Mouse (Mus musculus) heart, adult 9 months (tissue): ENCODE results near the gene Sctr.
A peak's percentile ranks its signal among the peaks of the same experiment; 100 is the strongest.

ENCODE experiments used
- DNase-seq, 2 experiments: peaks; one replicate each; pipeline ENCODE4 v3.0.0; 2022; ENCODE audit warnings: low spot score in 2 of 2

The Sctr gene

DNA sequence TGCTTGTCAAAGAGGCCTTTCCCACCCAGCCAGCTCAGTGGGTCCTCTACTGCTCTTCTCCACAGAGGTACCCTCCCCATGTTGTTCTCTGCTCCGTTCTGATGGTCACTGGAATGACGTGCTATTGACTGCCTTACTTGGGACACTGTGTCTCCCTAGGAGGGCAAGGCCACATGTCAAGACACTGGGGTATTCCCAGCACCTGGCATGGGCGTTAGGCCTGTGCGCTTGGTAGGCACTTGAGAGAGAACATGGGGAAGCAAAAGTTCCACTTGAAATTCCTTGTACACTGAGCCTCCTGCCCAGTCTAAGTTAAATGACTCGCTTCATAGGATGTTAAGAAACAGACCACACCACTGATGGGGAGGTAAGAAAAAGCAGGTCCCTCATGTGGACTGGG, 62.4 kb downstream of the Sctr start:
- no peak for DNase-seq

DNA sequence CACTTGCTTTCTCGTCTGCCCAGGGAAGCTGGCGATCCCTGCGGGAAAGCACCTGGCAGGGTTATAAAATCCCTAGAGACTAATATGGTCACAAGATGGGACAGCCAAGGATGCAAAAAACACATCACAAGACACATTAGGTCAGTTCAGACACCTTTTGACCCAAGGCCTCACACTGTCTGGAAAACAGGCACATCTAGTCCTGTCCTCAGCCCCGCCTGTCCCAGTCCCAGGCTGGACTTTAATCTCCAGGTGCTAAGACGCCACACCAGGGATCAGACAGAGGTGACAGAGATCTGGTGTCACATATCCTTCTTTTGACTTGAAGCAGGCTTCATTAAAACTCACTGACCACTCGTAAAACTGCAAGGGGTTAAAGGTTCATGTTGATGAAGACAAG, 63.5 kb downstream of the Sctr start:
- DNase-seq = no peak

DNA sequence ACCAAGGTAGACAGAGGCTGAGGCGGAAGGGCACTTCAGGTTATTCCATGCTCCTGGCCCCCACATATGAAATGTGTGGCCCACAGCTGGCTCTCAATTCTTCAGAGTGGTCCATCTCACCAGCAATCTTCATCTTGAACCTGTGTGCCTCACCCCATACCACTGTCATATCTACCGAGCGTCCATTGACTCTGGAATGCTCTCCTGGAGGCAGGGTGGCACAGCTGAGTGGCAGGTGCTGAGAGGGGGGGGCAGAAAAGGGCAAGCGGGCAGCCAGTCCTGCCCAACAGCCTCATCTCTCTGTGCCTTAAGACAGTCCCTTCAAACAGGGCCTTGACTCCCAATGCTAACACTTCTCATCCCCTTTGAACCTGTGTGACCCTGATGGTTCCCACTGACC, 64.4 kb downstream of the Sctr start:
- no peak for DNase-seq

DNA sequence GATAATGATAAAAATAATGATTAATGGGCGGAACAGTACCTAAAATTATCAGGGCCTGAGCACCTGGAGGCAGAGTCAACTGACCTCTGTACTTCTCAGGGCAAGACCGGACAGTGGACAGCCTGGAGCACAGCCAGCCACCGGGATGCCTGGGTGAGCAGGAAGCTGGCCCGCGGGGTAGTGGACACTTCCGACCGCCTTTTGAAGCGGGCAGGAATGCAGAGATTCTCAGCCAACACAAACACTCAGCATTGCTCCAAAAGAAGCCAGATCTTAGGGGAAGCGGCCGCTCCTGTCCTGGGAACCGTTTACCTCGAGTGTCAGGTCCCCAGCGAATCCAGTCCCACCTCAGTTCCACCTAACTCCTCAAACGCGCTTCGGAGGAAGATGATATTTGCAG, 66.2 kb downstream of the Sctr start:
- no peak for DNase-seq

DNA sequence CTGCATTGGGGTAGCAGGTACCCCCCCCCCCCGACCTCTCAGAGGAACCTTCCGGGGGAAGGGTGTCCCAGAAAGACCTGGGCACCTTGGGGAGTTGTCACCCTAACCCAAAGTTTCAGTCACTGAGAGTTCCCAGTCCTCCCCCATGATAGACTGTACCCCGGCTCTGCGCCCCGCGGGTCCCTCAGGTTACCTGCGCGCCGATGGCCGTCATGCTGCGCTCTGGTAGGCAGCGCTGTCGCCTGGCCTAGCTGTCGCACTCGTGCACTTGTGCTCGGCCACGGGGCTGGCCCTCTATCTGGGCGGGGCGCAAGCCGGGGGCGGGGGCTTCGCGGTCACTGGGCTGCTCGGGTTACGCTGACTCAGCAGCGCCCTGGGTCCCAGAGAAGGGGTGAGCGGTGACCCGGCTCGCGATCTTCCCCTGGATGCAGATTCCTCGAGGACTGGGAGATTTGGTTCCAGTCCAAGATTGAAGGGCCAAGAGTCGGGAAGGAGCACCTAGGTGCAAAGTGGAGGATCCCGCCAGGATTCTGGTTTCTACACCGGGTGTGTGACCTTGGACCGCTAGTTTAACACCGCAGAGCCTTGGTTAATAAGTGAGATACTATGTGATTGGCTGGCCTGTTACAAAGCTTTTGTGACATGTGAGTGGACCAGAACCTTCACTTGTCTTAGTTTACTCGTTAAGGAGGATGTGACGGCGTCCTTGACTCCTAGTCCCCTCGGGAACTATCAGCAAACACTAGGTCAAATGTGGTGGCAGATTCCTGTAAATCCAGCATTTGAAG, 67.0 kb downstream of the Sctr start, which contains the start of gene Tmem37:
Gene Tmem37 (minus strand): TSS at position 556 of the 788 bp plus-strand sequence.
- DNase-seq = peak; percentile 64 to 66

DNA sequence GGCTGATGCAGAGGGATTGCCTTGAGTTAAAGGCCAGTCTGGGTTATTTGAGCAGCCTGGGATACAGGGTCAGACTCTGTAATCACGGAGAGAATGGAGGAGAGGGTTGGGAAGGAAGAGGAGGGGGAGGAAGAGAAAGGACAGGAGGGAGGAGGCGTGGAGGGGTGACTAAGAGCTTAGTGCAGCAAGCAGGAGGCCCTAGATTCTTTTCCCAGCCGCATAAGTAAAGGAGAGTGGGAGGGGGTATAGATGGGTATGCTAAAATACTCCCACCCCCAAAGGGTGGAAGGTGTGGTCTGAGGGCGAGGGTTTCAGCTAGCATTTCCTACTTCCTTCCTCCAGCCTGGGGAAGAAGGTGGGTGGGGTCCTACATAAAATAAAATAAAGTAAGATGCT, 67.6 kb downstream of the Sctr start:
- no peak for DNase-seq

DNA sequence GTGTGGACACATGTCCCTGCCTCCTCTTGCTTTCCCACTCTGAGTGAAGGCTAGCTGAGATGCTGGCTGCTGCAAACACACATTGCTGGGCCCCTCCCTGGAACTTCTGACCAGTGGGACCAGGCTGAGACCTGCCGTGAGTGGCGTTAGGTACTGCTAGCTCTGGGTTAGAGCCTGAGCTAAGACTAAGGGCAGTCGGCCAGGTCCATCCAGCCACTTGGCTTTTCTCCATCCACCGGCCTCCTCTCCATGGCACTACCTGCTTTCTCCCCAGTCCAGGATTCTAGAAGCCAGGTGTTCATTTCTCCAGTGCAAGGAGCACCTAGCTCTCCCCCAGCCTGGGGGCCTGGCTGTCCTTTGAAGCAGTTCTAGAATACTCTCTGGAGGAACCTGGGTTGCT, 68.2 kb downstream of the Sctr start:
- no peak for DNase-seq

DNA sequence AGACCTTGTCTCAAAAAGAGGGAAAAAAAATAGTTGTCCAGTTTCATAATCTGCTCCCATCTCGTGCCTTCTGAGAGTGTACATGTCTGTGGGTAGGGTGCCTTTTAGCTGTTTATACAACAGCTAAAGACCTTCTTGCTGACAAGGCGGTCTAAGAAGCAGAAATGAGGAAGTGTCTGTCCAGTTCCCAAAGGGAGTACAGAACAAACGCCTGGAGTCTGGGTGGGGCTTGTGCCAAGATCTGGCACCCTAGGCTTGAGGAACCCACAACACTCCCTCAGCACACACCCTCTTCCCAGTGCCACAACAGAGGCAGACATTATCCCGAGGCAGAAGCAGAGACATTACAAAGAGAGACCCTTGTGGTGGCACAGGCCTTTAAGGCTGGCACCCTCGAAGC, 68.8 kb downstream of the Sctr start:
- peak in 1 of 2 experiments; percentile 62 for DNase-seq

DNA sequence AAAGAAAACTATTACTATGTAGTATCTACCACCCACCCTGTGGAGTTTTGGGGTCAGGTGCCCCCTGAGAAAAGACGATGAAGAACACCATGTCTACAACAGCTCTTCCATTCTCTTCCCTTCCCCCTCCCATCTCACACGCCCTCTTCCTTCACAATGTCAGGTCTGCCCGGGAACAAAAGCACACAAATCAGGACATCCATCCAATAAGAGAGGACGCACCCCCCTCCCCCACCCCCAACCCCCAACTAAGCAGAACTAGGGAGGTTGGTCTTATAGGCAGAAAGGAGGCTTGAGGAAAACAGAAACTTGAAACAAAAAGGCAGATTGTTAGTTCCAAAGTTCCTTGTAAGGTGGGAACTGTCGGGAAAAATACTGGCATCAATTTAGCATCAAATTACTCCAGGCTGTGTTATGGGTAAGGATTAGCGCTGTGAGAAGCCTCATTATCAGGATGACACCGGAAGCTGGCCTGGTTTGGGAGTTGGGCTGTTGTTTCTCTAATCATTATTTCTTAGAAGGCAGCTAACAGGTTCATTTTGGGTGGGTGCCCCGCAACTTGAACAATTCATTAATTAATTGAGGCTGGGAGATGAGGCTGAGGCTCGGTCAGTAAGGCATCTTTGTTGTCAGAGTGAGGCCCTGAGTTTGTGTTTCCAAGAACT, 71.2 kb downstream of the Sctr start:
- DNase-seq = no peak

DNA sequence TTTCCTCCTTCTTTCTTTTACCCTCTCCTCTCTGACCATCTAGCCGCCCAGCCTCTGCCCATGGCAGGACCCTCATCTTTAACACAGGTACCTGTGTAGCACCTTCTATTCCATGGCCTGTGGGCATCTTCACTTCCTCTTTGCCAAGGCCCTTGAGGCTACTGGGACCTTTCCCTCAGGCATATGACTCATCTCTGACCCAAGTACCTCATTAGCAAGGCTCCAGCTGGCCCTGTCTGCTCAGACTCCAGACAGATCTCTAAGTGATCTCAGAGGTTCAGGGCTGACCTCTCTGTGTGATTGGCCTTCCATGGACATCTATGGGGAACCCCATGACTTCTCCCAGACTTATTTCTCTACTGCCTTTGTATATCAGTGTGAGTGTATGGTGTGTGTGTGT, 73.9 kb downstream of the Sctr start:
- no peak for DNase-seq

DNA sequence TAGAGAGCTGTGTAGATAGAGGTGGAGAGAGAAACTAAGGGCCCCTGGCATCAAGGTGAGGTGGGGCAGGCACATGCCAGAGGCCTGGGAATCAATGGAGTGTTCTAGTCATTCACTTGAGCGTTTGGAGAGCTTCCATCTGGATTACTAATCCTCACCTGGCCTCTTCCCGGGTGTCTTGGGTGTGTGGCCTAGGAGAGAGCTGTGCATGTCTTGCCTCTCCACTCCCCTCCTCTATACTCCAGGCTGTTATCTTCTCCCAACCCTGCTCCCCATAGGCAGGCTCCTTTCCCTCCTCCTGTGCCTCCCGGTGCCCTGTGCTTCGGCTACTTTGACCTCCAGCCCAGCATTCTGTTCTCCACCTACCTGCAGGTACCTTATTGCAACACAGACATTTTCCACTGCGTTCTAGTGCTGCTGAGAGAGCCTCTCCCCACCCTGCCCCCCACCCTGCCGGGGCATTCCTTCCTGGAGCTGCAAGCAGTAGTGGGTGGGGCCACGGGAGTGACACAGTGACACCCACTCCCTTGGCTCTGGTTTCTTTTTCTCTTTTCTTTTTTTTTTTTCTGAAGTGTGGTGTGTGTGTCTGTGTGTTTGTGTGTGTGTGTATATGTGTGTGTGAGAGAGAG, 76.4 kb downstream of the Sctr start:
- DNase-seq = no peak

DNA sequence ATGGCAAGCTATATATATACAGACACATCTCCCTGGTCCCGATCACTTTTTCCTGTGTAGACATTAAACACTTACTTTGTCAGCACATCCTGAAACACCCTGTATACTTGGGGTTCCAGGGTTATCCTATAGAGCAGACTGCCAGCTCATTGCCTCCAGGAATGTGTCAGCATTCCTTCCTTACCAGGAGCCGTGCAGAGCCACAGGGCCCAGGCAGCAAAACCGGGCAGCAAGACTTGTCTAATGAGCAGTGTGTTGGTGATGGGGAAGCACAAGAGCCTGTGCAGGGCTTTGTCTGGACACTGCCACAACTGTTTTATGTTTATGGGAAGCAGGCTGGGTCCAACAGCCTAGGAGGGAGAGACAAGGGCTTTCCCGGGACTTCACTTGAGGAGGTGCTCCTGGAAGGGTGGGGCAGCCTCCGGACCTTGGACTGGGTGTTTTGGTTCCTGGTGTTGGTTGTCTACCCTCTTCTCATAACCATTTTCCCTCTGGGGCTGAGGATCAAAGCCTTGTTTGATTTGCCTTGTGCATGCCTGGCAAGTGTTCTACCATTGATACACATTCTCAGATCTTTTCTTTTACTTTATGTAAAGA, 77.3 kb downstream of the Sctr start:
- no peak for DNase-seq

DNA sequence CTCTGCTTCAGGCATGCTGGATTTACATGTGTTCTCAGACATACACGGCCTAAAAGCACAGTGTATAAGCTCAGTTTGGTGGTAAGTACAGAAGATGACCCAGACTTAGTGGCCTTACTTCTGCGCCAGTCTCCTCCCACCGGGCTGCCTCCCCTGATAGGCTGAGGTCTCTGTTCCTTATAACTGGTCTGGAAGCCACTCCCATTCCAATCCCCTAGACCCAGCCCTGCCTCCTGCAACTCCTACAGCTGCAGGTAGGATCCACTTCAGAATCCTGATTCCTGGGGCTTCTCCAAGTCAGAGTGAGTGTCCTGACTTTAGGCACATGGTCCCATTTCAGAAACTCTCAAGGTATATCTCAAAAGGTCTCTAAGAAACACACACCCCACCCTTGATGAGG, 79.0 kb downstream of the Sctr start:
- DNase-seq = no peak

DNA sequence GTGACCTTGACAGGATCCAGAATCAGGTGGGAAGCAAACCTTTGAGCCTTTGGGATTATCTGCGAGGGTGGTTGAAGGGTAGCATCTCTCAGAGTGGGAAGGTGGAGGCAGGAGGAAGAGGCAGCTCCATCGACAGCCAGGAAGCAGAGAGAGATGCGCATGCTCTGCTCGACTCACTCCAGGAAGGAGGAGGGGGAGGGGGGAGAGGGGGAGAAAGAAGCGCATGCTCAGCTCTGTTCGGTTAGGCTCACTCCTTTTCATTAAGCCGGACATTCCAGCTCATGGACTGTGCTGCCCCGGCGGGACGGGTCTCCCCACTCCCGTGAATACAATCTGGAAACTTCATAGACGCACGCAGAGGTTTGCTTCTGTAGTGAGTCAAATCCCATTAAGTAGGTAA, 80.0 kb downstream of the Sctr start:
- DNase-seq = no peak

DNA sequence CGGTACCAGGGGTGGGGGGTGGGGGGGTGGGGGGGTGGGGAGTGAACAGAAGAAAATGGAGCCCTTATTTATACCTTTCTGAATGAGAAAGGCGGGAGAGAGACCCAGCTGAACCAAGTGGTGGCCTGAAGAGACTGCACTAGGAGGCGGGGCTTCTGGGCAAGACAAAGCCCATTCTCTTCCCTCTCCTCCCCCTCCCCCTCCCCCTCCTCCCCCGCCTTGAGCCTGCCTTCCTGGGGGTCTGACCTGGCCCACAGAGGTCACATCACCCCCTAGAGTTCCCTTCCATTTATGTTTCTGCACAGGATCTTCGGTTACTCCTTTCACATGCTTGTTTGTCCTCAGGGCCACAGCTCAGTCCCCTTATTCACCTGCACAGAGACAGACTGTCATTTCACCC, 82.5 kb downstream of the Sctr start:
- DNase-seq = no peak

DNA sequence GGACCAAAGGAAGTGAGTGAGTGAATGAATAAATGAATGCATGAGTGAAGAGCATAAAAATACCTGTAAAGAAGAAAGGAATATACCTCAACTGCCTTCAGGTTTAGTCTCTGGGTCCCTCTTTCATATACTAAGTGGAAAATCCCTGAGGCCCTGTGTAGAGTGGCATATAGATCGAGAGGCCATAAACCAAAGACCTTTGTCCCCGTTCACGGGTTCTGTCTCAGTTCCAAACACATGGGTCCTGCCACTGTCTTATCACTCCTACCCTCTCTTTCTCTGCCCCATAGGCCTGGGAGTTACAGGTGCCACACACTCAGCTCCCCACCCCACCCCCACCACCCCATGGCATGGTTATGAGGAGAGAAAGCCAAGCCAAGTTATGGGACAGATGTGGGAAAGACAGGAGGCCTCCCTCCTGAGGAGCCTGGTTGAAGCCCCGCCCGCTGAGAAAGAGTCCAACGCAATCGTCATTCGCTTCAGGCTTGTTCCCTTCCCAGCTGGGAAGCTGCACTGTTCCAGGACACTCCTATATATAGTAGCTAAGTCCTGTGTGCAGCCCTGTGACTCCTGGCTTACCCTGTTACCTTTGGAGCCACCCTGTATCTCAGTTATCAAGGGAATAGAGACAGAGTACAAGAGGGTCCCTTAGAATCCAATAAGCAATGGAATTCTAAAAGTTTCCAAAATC, 84.3 kb downstream of the Sctr start:
- peak in 1 of 2 experiments; percentile 34 for DNase-seq

DNA sequence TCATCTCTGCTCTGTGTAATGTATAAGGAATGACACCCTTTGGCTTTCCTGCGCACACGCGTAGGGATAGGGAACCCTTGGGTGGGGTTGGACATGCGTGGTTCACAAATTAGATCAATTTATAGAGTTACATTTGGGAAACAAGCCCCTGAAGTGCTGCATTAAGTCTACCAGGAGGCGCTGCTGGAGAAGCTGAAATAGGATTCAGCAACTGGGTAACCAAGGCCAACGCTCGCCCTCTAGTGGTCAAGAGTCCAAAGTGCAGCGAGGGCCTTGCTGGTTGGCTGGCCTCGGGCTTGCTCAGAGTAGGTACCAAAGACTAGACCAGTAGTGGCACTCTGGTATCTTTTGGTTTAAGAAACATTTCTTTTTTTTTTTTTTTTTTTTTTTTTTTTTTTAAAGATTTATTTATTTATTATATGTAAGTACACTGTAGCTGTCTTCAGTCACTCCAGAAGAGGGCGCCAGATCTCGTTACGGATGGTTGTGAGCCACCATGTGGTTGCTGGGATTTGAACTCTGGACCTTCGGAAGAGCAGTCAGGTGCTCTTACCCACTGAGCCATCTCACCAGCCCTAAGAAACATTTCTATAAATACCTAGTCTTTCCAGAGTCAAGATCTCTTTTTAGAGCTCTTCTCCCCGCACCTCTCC, 86.9 kb downstream of the Sctr start:
- DNase-seq = peak; percentile 67 to 77

DNA sequence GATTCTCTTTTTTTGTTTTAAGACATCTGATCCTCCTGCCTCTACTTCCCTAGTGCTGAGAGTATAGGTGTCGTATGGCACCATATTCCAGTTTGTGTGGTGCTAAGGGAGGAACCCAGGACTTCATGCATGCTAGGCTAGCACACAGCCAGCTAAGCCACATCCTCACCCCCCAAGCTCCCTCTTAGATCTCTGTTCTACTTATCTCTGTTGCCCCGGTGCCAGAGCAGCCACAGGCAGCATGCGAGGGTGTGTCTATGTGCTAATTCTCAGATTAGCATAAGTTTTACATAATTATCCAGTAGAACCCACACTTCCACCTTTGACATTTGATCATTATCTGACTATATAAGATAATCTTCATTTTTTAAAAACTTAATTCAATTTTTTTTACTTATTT, 88.2 kb downstream of the Sctr start:
- DNase-seq = no peak

DNA sequence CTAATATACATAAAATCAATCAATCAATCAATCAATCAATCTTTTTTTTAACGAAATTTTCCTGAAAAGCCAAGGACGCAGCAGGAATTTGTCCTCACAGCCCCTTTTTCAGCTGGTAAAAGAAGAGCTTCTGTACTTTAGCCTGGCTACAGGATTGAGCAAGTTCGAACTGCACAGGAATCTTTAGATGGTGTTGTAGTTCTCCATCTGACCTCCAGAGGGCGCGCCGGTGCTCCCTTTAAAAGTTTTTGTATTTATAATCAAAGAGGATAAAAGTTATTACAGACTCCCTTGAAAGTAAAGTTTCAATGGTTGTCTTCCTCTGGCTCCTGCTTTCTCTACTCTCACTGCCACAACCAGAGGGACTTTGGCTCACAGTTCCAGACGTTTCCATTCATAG, 91.6 kb downstream of the Sctr start:
- DNase-seq = peak in 1 of 2 experiments; percentile 60

DNA sequence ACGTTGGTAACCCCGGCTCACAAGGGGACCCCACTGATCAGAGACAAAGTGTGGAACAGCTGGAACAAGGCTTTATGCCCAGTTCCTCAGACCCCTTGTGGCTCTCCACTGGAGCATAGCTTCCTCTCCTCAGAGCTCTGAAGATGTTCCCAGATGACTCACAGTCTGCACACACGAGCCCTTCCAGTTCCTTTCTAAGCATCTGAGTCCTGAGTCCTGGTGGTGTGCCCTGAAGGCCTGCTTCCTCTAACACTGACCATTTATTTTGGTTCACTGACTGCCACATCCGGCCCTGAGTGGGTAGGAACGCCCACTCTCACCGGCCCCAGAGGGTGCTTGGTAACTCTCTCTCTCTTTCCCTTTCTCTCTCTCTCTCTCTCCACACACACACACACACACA, 92.8 kb downstream of the Sctr start:
- DNase-seq = peak; percentile 27 to 63

DNA sequence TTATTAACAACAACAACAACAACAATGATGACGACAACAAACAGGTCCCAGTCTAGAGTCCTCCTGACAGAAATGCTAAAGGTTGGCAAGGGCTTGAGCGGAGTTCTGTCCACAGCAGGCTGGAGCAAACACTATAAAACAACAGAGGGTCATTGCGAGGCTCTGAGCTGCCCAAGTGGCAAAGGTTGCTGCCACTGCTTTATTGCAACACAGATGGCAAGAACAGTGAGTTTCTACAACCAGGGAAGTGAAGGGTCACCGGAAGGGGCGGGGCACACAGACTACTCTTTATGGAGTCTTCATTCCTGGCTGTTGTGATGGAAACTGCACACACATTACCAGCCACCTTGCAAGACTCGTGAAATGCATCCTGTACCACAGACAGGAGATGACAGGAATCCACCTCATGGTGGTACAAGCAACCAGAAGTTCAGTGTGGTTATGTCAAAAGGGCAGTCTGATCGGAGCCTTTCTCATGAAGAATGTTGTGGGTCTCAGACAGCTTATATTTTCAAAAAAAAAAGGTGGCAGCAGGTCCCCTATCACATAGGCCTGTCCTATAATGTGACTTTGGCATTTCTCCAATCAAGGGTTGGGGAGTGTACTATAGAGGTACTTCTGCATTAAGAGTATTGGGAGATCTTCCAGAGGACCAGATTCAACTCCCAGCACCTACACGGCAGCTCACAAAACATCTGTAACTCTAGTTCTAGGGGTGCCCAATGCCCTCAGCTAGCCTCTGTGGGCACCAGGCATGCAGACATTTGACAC, 93.9 kb downstream of the Sctr start:
- no peak for DNase-seq
